Mouse (Mus musculus) B cell, adult 2 months (primary cell): ENCODE measurements around the gene St8sia6.

Source experiments
- DNase-seq, 2 experiments: peaks; one replicate each; pipeline ENCODE4 v3.0.0; 2022

Gene St8sia6

DNA sequence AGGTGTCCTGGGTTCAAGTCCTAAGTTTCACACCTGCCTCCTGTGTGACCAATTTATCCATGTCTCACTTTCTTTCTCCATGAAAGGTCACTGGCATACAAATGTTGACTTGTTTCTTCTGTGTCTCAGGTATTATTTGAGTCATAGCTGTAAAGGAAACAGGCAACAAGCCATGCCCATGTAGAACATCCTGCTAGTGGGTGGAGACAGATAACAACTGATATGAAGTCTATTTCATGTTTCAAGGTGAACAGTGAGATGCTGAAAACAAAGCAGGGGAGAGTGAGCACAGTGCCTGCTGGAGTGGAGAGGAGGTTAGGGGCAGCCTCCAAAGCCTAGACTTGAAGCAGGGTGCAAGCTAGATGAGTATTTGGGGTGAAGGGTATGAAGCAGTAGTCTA is 33.5 kb downstream of the St8sia6 start:
- no peak for DNase-seq

GRCm38 (mm10) chr2:13757412-13757811 is 36.5 kb downstream of the St8sia6 start:
- peak; percentile 7 to 15 for DNase-seq

DNA sequence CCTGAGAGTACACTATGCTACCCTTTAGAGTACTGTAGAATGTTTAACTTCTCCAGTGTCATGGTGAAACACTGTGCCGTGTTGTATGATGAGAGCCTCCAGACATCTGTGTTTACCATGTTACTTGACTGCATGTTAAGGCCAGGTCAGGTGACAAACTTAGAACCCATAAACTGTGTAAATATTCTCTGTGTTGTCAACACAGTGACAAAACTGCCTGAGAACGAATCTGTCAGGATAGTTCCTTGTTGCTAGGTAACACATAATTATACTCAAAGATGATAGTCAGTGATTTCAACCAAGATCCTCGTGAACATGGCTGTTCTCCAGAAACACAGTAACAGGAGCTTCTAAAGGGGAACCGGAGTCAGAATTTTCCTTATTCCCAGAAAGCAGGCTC is 38.1 kb downstream of the St8sia6 start:
- DNase-seq: no peak

DNA sequence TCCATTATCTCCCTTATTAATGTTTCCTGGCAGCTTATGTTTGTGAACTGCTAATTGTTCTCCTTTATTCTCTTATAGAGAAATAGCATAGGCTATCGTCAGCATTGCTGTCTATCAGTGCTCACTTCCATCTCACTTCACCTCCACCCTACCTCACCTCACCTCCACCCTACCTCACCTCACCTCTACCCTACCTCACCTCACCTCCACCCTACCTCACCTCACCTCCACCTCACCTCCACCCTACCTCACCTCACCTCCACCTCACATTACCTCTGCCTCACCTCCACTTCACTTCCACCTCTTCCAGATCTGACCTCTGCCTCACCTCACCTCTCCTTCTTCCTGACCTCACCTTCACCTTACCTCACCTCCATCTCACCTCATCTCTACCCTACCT is 42.2 kb downstream of the St8sia6 start:
- no peak for DNase-seq

- DNase-seq: peak in 1 of 2 experiments; percentile 2
These were observed 43.1 kb downstream of the St8sia6 start for GRCm38 (mm10) chr2:13750777-13751176.

GRCm38 (mm10) chr2:13750089-13750488 is 43.8 kb downstream of the St8sia6 start:
- DNase-seq: no peak

- no peak for DNase-seq
These were observed 44.7 kb downstream of the St8sia6 start for GRCm38 (mm10) chr2:13749176-13749575.

GRCm38 (mm10) chr2:13747576-13747975 is 46.3 kb downstream of the St8sia6 start:
- DNase-seq: no peak

- DNase-seq: no peak
These were observed 47.8 kb downstream of the St8sia6 start for GRCm38 (mm10) chr2:13746023-13746422.

GRCm38 (mm10) chr2:13738704-13739103 is 55.2 kb downstream of the St8sia6 start:
- DNase-seq: no peak

DNA sequence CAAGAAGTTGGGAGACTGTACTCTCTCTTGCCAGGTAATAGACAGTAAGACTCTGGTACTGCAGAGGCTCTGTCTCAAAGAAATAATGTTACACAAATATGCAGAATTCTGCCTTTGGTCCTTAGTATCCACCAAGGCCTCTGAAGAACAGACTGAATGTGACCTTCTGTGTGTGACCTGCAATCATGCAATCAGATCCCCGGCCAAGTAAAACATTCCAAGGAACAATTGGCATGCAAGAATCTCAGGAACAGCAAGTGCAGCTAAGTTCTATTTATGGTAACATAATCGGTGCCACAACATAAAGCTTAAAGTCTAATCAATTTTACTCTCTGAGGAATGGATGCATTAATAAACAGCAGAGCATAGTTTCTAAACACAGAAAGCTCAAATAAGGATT is 66.0 kb downstream of the St8sia6 start:
- no peak for DNase-seq

- no peak for DNase-seq
These were observed 68.3 kb downstream of the St8sia6 start for GRCm38 (mm10) chr2:13725592-13725991.

- no peak for DNase-seq
These were observed 71.6 kb downstream of the St8sia6 start for GRCm38 (mm10) chr2:13722241-13722640.

- no peak for DNase-seq
These were observed 75.2 kb downstream of the St8sia6 start for GRCm38 (mm10) chr2:13718628-13719185.

GRCm38 (mm10) chr2:13708785-13709184 is 85.1 kb downstream of the St8sia6 start:
- DNase-seq: no peak

DNA sequence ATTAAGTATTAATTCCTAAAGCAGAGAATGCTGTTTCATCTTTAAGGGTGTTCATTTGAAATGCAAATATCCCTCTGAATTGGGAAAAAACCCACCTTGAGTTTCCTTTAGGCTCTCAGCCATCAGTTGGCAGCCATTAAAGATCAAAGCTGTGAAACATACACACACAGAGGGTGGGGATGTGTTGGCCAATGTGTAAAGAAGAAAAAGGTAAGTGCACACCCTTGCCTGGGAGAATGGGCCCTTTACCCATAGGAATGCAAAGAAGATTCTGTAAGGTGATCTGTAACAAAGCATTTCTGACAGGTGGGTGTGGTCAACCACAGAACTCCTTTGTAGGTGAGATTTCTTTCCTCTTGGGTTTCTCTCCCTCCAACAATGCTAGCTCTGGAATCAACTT is 96.3 kb downstream of the St8sia6 start:
- no peak for DNase-seq

DNA sequence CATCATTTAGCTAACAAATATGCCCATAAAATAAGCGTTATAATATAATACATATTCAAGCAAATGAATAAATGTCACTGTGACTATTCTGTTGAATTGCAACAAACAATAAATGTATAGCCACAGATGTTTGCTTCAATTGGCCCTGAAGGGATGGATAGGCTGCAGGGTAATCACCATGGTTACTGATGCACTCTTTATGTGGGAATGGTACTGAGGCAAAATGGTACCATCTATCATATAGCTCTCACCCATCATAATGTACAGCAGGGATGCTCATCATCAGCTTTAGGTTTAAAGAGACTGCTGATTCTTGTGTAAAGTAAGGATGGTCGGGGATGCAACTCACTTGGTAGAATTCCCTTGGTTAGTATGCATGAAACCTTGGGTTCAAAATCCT is 99.4 kb downstream of the St8sia6 start:
- DNase-seq: no peak

GRCm38 (mm10) chr2:13684380-13684779 is 109.5 kb downstream of the St8sia6 start:
- no peak for DNase-seq

- no peak for DNase-seq
These were observed 110.7 kb downstream of the St8sia6 start for GRCm38 (mm10) chr2:13683205-13683570.

GRCm38 (mm10) chr2:13682488-13683204 is 111.2 kb downstream of the St8sia6 start:
- no peak for DNase-seq

DNA sequence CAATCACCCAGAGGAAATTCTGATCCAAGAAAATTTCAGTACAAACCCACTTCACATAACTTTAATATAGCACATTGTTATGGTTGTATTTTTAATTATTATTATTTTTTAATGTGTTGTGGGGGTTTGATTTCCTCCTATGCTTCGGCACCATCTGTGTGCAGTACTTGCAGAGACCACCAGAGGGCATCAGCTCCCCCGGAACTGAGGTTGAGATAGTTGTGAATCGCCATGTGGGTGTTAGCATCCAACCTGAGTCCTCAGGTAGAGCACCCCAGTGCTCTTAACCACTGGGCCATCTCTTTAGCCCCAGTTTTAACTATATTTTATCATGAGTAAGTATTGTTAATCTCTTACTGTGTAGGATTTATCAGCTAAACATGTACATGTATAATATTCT is 120.9 kb downstream of the St8sia6 start:
- DNase-seq: peak; percentile 71 to 73

DNA sequence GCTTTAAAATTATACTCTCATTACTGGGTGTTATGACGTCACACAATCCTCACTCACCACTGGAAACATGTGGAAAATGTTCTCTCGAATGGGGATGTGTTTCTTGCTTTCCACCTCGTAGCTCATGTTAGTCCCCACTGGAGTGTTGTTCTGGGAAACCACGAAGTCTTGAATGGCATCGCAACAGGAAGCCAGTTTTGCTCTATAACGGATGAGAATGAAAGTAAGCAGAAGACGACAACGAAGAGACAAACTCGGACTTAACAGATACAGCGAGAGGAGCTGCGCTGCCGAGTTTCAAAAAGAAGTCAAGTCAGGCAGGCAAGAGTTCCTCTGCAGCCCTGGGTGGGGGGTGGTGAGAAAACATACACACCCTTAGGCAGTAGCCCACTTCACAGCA is 121.4 kb downstream of the St8sia6 start:
- DNase-seq: no peak

GRCm38 (mm10) chr2:13634866-13635265 is 159.0 kb downstream of the St8sia6 start:
- DNase-seq: no peak

DNA sequence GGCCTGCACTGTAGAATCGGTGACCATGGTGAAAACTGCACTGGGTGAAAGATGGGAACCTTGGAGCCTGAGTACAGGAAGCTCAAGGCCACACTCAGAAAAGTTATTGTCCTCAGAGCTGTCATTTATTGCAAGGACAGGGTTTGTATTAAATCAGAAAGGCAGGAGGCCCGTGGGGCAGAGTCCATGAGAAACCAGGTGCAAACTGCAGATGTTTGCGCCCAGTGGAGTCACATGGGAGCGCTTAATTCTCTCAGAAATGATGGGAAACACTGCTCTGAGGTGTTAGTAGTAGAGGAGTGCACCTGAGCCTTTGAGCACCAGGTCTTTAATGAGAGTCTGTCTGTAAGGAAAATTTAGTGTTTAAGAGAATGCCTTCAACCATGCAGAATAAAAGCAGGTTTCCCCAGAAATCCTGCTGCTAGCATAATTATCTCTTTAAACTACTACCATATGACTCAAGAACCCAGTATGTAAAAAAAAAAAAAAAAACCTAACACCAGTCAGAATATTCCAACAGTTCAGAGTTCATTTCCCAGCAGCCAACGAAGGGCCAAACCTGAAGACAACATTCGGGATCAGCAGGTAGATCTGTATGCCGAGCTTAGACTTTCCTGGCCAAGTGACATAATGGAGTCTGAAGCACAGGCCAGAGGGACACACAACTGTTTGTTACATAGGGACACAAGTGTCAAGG is 163.6 kb downstream of the St8sia6 start:
- DNase-seq: no peak
